Mouse (Mus musculus) liver, postnatal 0 days (tissue): ENCODE measurements around the gene Magoh. TPM values are rescaled to one million over a fixed set of nuclear protein-coding genes. Genes with fewer than 3 reads are reported as not detected.
A peak's percentile ranks its signal among the peaks of the same experiment; 100 is the strongest.

Experiments
- ATAC-seq: fragments of 200-750 bp; cut with Nextera tagmentation; 2 replicates; pipeline ENCODE4 v1.8.0; 2017; ENCODE audit warnings: mild to moderate bottlenecking, moderate library complexity
- DNase-seq: peaks from one replicate; pipeline ENCODE4 v3.0.0-alpha.2; 2016
- H3K27ac ChIP-seq: fragments of 300-500 bp; sonication (generic); 2 replicates; pipeline ENCODE4 v1.5.1; 2014; ENCODE audit warnings: antibody characterized with exemption, moderate library complexity, mild to moderate bottlenecking, low read depth
- H3K27me3 ChIP-seq: fragments of 300-500 bp; sonication (generic); 2 replicates; pipeline ENCODE4 v1.6.1; 2014; ENCODE audit warnings: low read length, control low read depth, mixed read lengths; ENCODE audit not compliant: insufficient read depth
- H3K36me3 ChIP-seq: fragments of 300-500 bp; sonication (generic); replicated peaks from 2 replicates; pipeline ENCODE4 v1.6.1; 2014; ENCODE audit warnings: mild to moderate bottlenecking, control low read depth, low read length, moderate library complexity, mixed read lengths; ENCODE audit not compliant: insufficient read depth
- H3K4me1 ChIP-seq: fragments of 300-500 bp; sonication (generic); 2 replicates; pipeline ENCODE4 v1.6.1; 2014; ENCODE audit warnings: antibody characterized with exemption, mild to moderate bottlenecking, control low read depth; ENCODE audit not compliant: insufficient read depth
- H3K4me2 ChIP-seq: fragments of 300-500 bp; sonication (generic); 2 replicates; pipeline ENCODE4 v1.6.1; 2014; ENCODE audit warnings: low read depth, mild to moderate bottlenecking, low read length, moderate library complexity, mixed read lengths
- H3K4me3 ChIP-seq: fragments of 300-500 bp; sonication (generic); 2 replicates; pipeline ENCODE4 v1.5.1; 2014; ENCODE audit warnings: low read depth, low read length
- H3K9ac ChIP-seq: fragments of 300-500 bp; sonication (generic); replicated peaks from 2 replicates; pipeline ENCODE4 v1.6.1; 2014; ENCODE audit warnings: mild to moderate bottlenecking, moderate library complexity
- H3K9me3 ChIP-seq: fragments of 300-500 bp; sonication (generic); 2 replicates; pipeline ENCODE4 v1.6.1; 2016; ENCODE audit warnings: mild to moderate bottlenecking, control low read depth, low read length, mixed read lengths
- CTCF ChIP-seq: sonication (generic); IDR thresholded peaks from 2 replicates; pipeline ENCODE4 v1.5.1; 2016; ENCODE audit warnings: antibody characterized with exemption, low read depth
- EP300 ChIP-seq: IDR thresholded peaks from 2 replicates; pipeline ENCODE4 v1.6.1; 2016; ENCODE audit warnings: antibody characterized with exemption, low read depth, mild to moderate bottlenecking
- WGBS: fragments of 180-500 bp; shearing (Covaris S2); extraction: QIAGEN DNeasy Blood & Tissue Kit; methylation state at CpG from one replicate; pipeline ENCODE4 v1.1.7; 2014; ENCODE audit not compliant: insufficient replicate concordance; 5-methylcytosine and 5-hydroxymethylcytosine counted together
- polyA plus RNA-seq: library from polyadenylated mRNA; unstranded; fragments of >200 nt; fragmentation: Nextera tagmentation; extraction: Ambion mirVana; gene quantifications from 2 replicates; pipeline ENCODE4 v1.2.1, GENCODE M21; 2015

Magoh gene
- polyA plus RNA-seq, 1 experiment from 2014 or later = 67.5 TPM

DNA sequence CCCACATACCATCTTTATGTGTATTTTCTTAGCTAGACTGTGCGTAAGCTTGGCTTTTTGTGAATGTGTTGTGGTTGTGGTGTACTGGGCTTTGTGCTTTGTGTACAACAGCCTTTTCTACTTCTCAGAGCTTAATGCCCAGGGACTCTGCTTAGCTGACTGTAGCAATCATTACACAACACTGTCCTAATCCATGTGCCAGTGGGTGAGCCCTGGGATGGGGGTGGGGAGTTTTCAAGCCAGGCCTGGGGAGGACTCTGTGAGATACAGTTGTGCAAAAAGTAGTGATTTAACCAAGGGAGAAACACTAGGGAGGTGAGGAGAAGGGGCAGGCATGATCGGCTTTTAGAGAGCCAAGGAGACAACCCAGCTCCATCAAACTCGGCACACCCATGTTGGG is 20.7 kb downstream of the Magoh start:
- Histone ChIP-seq H3K4me1 (peaks cover 19% of the 10 kb centered on the region), H3K27me3 (no peaks in the 10 kb centered on the region), H3K27ac (peak overlapping the region; percentile 94), H3K4me3 (no peak overlapping the region), H3K9ac (peak overlapping the region; percentile 2; the same call in 1 of the 2 replicates), H3K9me3 (no peaks in the 10 kb centered on the region), H3K4me2 (peak overlapping the region; percentile 47), H3K36me3 (peaks cover 31% of the 10 kb centered on the region)
- ATAC-seq (peak; percentile 70), DNase-seq (peak; percentile 63)
- TF ChIP-seq CTCF (no peak), EP300 (no peak)
- 66% methylated on average over 3 of the region's 3 CpGs for WGBS

DNA sequence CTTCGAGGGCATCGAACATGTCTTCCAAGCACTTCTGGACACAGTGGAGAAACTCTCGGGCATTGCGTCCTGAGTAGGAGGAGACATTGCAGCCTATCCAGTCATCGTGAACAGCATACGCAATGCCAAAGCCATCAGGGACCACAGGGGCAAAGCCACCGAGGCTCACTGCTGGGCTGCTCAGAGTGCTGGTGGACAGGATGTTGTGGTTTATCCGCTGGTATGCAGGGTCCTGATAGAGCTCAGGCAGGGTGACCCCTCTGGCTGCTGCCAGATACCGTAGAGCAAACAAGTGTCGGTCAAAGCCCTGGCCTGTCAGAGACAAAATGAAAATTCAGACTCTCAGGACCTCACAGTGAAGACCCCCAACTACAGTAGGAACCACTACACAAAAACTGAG is 24.7 kb downstream of the Magoh start:
- Histone ChIP-seq H3K36me3 (peaks cover 29% of the 10 kb centered on the region), H3K9me3 (no peaks in the 10 kb centered on the region), H3K27me3 (no peaks in the 10 kb centered on the region), H3K4me3 (no peak overlapping the region), H3K4me1 (peaks cover 9% of the 10 kb centered on the region), H3K27ac (no peak overlapping the region), H3K9ac (no peak overlapping the region), H3K4me2 (no peak overlapping the region)
- TF ChIP-seq CTCF (no peak), EP300 (no peak)
- ATAC-seq (no peak), DNase-seq (no peak)
- WGBS = 53% methylated on average over 10 of the region's 10 CpGs

DNA sequence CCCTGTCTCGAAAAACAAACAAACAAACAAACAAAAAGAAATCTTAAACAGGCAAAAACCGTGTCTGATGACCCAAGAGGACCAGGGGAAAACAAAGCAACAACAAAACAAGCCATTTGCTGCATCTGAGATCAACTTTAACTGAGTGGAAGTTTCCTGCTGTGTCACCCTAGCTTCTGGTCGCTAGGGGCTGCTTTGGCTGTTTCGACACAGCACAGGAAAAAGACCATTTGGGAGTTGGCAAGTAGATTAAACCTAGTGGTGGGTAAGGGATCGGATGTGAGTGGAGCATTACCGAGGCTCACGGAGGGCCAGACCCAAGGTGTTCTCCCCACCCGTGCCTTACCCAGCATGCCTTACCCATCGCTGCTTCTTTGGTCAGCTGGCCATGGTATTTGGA is 27.0 kb downstream of the Magoh start:
- Histone ChIP-seq H3K4me1 (no peaks in the 10 kb centered on the region), H3K27me3 (no peaks in the 10 kb centered on the region), H3K4me3 (no peak overlapping the region), H3K9me3 (no peaks in the 10 kb centered on the region), H3K36me3 (peaks cover 35% of the 10 kb centered on the region), H3K27ac (no peak overlapping the region), H3K9ac (no peak overlapping the region), H3K4me2 (no peak overlapping the region)
- TF ChIP-seq EP300 (no peak), CTCF (no peak)
- 79% methylated on average over 9 of the region's 9 CpGs for WGBS
- DNase-seq (no peak), ATAC-seq (no peak)

DNA sequence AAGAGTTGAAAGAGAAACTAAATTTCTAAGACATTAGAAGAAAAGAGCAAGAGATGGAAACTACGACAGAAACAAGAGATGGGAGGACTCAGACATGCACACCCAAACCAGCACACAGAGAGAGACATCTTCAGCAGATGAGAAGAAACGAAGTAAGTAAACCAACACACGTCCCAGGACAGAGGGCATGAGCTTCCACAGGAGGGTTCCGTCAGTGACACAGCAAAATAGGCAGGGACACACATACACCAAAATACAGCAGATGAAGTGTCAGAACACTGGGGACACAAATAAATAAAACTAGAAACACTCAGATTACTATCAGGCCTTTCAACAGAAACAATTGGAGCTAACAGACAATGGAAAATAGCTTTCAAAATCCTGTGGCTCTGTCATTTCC is 30.5 kb downstream of the Magoh start:
- TF ChIP-seq EP300 (no peak), CTCF (no peak)
- Histone ChIP-seq H3K36me3 (peaks cover 44% of the 10 kb centered on the region), H3K4me3 (no peak overlapping the region), H3K4me2 (no peak overlapping the region), H3K4me1 (no peaks in the 10 kb centered on the region), H3K9me3 (no peaks in the 10 kb centered on the region), H3K27me3 (no peaks in the 10 kb centered on the region), H3K9ac (no peak overlapping the region), H3K27ac (no peak overlapping the region)
- DNase-seq = no peak
- no peak for ATAC-seq
- WGBS = 87% methylated on average over 4 of the region's 4 CpGs

DNA sequence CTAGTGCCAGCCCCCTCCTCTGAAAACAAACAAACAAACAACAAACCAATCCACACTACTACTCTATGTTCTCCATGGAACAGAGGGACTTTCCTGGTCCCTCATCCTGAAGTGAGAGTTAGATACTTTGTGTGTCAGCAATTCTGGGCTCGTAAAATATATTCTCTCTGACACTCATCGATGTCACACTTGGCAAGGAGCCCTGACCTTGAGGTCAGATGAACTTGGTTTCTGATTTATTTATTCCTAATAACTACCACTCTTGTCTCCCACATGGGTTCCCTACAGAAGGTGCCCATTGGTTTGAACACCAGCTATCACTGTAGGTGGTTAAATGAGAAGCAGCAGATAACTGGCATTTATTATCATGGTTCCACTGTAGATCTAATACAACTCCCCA is 40.8 kb downstream of the Magoh start:
- TF ChIP-seq EP300 = no peak
- no peak for TF ChIP-seq CTCF
- Histone ChIP-seq H3K4me2 (no peak overlapping the region), H3K9ac (no peak overlapping the region), H3K27ac (0 out of 2 replicates have a peak overlapping the region, but pooled peaks have one; percentile 85), H3K36me3 (no peaks in the 10 kb centered on the region), H3K9me3 (no peaks in the 10 kb centered on the region), H3K4me1 (peaks cover 28% of the 10 kb centered on the region), H3K27me3 (no peaks in the 10 kb centered on the region), H3K4me3 (no peak overlapping the region)
- WGBS = 45% methylated on average over 2 of the region's 2 CpGs
- DNase-seq (peak; percentile 33), ATAC-seq (no peak)

DNA sequence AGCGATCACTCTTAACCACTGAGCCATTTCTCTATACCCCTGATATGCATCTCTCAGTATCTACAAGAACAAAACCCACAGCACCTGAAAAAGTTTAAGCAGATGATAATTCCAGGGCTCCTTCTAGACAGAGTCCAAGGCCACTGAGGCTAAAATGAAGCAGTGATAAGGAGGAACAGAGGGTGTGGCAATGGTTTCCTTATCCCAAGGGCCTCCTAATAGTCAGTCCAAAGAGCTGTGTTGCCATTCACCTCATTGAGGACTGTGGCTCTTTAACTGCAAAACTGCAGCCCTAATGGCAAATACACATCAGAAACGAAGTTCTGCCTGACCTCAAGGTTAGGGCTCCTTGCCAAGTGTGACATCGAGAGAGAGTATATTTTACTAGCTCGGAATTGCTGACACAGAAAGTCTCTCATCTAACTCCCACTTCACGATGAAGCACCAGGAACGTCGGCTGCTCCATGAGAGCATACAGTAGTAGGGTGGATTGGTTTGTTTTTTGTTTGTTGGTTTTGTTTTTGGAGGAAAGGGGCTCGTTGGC is 41.7 kb downstream of the Magoh start:
- H3K27me3 ChIP-seq = no peaks in the 10 kb centered on the region
- no peaks in the 10 kb centered on the region for H3K9me3 ChIP-seq
- 58% methylated on average over 8 of the region's 8 CpGs for WGBS
- H3K4me3 ChIP-seq = peak overlapping the region; percentile 80; the same call in 1 of the 2 replicates
- peak overlapping the region; percentile 85 for H3K27ac ChIP-seq
- H3K4me1 ChIP-seq = peaks cover 28% of the 10 kb centered on the region
- DNase-seq (peak; percentile 73), ATAC-seq (peak; percentile 19)
- H3K4me2 ChIP-seq = peak overlapping the region; percentile 85
- TF ChIP-seq CTCF (no peak), EP300 (no peak)
- peak overlapping the region; percentile 92; the same call in 1 of the 2 replicates for H3K9ac ChIP-seq
- no peaks in the 10 kb centered on the region for H3K36me3 ChIP-seq

DNA sequence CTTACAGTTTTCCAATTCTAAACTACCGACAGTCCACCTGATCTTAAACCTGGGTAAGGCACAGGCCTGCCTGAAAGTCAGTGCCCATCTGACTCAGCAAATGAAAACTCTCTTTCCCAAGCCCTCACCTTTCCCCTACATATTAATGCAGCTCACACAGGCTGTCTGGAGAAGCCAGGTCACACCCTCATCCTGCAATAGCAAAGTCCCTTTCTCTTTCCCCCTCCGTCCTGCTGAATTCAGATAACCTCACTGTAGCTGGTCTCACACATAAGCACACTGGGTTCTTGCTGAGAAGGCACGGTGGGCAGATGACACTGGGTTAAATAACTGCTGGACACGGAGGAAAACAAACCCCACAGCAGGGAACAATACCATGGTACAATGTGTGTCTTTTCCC is 42.4 kb downstream of the Magoh start:
- peak overlapping the region; percentile 85 for H3K4me2 ChIP-seq
- no peaks in the 10 kb centered on the region for H3K9me3 ChIP-seq
- ATAC-seq = peak; percentile 66
- H3K9ac ChIP-seq = peak overlapping the region; percentile 92
- H3K4me1 ChIP-seq = peaks cover 28% of the 10 kb centered on the region
- TF ChIP-seq CTCF (no peak), EP300 (no peak)
- no peaks in the 10 kb centered on the region for H3K27me3 ChIP-seq
- H3K27ac ChIP-seq = peak overlapping the region; percentile 85
- WGBS = 25% methylated on average over 4 of the region's 4 CpGs
- DNase-seq = peak; percentile 35
- no peaks in the 10 kb centered on the region for H3K36me3 ChIP-seq
- H3K4me3 ChIP-seq = peak overlapping the region; percentile 80
